Mouse (Mus musculus) activated CD4-positive, CD25-positive, alpha-beta regulatory T cell (primary cell): ENCODE results near the gene Cdr2l. TPM values are rescaled to one million over a fixed set of nuclear protein-coding genes. Genes with fewer than 3 reads are reported as not detected.

Source experiments
- polyA plus RNA-seq, 2 experiments: library from polyadenylated mRNA; unstranded; fragments of 100-300 nt; shearing (Covaris generic); gene quantifications; one replicate each; pipeline ENCODE4 v1.2.1; 2017

Gene Cdr2l
- polyA plus RNA-seq: under 1 TPM in 1 of 2 experiments, not detected in 1; 0.41 TPM

DNA sequence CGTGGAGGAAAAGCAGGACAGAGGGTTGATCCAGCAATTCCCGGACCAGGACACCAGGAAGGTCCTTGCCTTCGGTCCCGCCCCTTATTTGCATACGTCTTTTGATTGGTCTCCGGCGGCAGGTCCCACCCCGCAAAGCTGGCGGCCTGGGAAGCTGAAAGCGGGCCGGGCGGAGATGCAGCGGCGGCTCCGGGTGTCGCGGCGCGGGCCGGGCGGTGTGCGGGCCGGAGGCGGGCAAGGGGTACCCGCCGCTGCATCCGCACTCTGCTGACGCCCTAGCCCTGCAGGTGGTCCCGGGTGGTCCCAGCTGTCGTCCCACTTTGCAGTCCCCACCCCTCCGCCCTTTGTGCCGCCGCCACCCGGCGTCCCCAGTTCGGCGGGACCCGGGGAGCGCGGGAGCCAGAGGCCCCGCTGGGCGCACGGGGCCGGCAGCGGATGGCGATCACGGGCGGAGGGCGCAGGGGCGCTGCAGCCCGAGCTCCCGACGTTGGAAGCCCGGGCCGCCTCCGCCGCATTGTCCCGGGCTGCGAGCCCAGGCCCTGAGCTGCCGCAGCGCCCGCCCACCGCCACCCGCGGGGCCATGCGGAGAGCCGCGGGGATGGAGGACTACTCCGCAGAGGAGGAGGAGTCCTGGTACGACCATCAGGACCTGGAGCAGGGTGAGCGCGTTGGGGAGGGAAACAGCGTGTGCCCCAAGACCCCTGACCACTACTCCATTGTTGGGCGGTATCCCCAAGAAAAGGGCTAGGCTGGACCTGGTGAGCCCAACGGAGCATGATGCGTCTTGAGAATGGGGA, at the start of gene Cdr2l:
Gene Cdr2l (plus strand): TSS at position 174 of the 797 bp plus-strand sequence.

DNA sequence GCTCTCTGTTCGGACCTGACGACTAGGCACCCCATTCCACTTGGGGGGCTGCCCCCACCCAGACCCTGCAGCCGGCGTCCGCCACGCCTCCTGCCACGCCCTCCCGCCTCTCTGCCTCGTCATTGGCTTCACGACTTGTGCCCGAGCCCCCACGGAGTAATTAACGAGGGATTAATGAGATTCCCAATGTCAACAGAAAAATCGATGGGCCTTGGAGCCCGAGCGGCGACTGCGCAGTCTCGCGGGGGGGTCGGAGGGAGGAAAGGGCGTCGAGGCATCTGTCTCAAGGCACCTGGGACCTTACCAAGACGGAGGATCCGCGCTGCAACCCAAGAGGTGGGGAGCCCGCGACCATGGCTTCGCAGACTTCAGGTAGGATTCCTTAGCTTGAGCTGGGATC, 47.2 kb upstream of the Cdr2l start, which contains the start of gene Otop3:
Gene Otop3 (plus strand): TSS at position 201 of the 400 bp plus-strand sequence.

DNA sequence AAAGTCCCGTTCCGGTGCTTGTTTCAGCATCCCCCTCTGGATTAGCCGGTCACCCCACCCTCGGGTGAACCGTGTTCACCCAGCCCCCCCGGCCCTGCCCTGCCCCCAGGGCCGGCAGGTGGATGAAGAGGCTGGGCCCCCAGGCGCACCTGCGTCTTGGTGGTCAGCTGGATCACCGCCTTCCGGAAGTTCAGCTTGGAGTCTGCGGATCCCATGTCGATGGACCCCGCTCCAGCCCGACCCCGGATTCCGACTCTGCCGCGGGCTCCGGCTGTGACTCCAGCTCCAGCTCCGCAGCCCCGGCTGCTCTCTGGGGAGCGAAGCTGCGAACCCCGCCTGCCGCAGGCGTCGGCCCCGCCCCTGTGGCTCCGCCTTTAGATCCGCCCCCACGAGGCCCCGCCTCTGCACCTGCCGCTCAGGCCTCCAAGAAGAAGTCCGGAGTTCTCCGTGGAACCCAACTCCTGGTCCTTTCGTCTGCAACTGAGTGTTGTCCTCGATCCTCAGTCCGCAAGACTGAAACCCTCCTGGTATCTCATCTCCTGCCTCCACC, 14.2 kb upstream of the Cdr2l start, which contains the start of gene Hid1:
Gene Hid1 (minus strand): TSS at position 362 of the 550 bp plus-strand sequence.

DNA sequence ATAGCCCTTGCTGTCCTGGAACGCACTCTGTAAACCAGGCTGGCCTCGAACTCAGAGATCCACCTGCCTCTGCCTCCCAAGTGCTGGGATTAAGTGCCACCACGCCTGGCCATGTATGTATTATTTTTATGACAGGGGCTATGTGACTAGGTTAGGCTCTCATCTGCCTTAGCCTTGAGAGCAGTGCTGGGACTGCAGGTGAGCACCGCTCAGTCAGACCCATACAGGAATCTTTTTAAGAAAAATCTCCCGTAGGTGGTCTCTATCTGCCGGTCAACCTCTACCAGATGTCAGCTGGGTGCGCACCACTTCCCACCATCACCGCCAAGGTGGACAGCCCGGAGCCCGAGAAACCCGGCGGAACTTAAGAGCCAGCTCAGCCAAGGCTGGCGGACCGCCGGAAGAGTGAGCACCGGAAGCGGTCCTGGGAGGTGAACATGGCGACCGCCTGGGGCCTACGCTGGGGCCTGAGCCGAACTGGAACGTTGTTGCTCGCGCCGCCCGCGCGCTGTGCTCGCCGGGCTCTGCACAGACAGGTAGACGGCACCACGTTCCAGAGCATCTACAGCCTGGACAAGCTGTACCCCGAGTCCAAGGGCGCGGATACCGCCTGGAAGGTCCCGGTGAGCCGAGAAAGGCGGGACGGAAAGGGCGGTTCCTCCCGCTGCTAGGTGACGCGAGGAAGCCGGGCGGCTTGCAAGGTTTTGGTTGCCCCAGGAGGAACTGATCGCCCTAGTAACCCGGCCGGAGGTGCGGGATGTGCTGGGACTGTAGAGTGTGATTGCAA, 21.8 kb downstream of the Cdr2l start, which contains the start of gene Mrpl58:
Gene Mrpl58 (plus strand): TSS at position 415 of the 787 bp plus-strand sequence.

DNA sequence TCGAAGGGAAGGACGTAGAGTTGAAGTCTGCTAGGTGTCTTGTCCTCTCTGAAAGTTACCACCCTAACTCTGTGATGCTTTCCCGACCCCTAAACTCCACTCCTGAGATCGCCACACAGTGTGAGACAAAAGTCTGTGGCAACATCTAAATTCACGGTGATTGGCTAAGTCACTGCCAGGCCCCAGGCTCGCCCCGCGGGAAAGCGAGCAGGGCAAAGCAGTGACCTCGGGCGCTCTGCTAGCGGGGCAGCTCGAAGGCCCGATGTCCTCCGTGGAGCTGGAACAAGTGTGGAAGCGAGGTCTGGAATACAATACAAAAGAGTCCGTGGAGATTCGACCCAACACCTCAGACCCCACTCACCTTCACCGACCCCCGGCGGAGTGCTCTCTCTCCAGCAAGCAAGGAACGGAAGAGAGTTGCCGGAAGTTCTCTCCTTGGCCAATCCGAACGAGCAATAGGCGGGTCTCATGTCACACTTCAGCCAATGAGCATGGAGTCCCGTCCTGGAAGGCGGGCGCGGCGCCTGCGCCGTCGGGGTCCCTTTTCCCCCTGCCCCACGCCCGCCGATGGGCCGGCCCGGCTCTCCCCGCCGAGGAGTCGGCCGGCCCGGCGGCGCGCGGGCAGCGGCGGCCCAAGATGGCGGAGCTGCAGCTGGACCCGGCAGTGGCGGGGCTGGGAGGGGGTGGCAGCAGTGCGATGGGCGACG, 38.0 kb downstream of the Cdr2l start, which contains the start of the genes Atp5h and Kctd2:
Gene Atp5h (minus strand): TSS at position 432 of the 707 bp plus-strand sequence.
Gene Kctd2 (plus strand): TSS at position 598 of the 707 bp plus-strand sequence.

DNA sequence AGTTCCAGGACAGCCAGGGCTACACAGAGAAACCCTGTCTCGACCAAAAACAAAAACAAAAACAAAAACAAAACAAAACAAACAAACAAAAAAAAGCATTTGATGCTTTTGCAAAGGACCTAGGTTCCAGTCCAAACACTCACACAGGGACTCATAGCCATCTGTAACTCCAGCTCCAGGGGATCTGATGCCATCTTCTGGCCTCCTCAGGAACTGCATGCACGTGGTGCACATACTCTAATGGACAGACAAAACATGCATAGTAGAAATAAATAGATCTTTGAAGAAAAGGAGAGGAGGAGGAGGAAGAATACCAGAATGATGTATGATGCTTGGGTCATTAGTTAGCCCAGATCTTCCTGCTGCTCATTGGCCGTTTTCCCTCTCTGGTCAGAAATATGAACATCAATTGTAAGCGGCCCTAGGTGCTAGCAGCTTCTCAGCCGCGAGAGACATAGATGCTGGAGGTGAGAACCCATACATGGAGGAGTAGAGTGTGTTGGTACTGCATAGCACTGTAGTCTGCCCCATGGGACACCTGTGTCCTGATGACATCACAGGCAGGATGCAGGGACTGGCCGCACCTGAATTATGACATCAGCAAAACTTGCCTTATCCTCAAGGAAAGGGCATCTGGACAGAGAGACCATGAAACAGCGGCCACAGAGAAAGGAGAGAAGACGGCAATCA, 58.3 kb downstream of the Cdr2l start, which contains the start of gene Trim80:
Gene Trim80 (plus strand): TSS at position 640 of the 690 bp plus-strand sequence.

Other genes with a start within 250 kb of the Cdr2l start
- gene Cd300lf, start 247.9 kb upstream of the Cdr2l start, polyA plus RNA-seq: 1 to 10 TPM in 1 of 2 experiments, under 1 TPM in 1; 0.60 to 4.1 TPM
- 100 to 1,000 TPM; 316 to 490 TPM for gene Slc9a3r1, start 218.6 kb upstream of the Cdr2l start, polyA plus RNA-seq
- gene Tmem104, start 194.4 kb upstream of the Cdr2l start, polyA plus RNA-seq: 10 to 100 TPM in 1 of 2 experiments, 1 to 10 TPM in 1; 9.5 to 14.9 TPM
- gene Nat9, start 194.1 kb upstream of the Cdr2l start, polyA plus RNA-seq: 10 to 100 TPM in 1 of 2 experiments, 1 to 10 TPM in 1; 7.7 to 13.8 TPM
- gene Grin2c, start 114.7 kb upstream of the Cdr2l start, polyA plus RNA-seq: under 1 TPM in 1 of 2 experiments, not detected in 1; 0.05 TPM
- 10 to 100 TPM; 26.7 to 35.3 TPM for gene Fdxr, start 104.9 kb upstream of the Cdr2l start, polyA plus RNA-seq
- 1 to 10 TPM in 1 of 2 experiments, under 1 TPM in 1; 0.57 to 1.1 TPM for gene Fads6, start 84.3 kb upstream of the Cdr2l start, polyA plus RNA-seq
- not detected for gene Otop2, start 74.8 kb upstream of the Cdr2l start, polyA plus RNA-seq
- gene Ush1g, start 59.9 kb upstream of the Cdr2l start, polyA plus RNA-seq: not detected
- gene Otop3, start 47.2 kb upstream of the Cdr2l start, polyA plus RNA-seq: under 1 TPM in 1 of 2 experiments, not detected in 1; 0.16 TPM
- 1 to 10 TPM; 2.2 to 9.0 TPM for gene Hid1, start 14.2 kb upstream of the Cdr2l start, polyA plus RNA-seq
- 100 to 1,000 TPM; 139 to 191 TPM for gene Mrpl58, start 21.8 kb downstream of the Cdr2l start, polyA plus RNA-seq
- 100 to 1,000 TPM; 717 to 796 TPM for gene Atp5h, start 38.0 kb downstream of the Cdr2l start, polyA plus RNA-seq
- 10 to 100 TPM; 47.7 to 82.2 TPM for gene Kctd2, start 38.2 kb downstream of the Cdr2l start, polyA plus RNA-seq
- under 1 TPM in 1 of 2 experiments, not detected in 1; 0.23 TPM for gene Trim80, start 58.6 kb downstream of the Cdr2l start, polyA plus RNA-seq
- 10 to 100 TPM in 1 of 2 experiments, 1 to 10 TPM in 1; 2.6 to 13.6 TPM for gene Slc16a5, start 80.6 kb downstream of the Cdr2l start, polyA plus RNA-seq
- 10 to 100 TPM; 69.6 to 70.1 TPM for gene Armc7, start 93.8 kb downstream of the Cdr2l start, polyA plus RNA-seq
- gene Nt5c, start 109.9 kb downstream of the Cdr2l start, polyA plus RNA-seq: 100 to 1,000 TPM; 336 to 352 TPM
- 100 to 1,000 TPM; 509 to 536 TPM for gene Jpt1, start 132.5 kb downstream of the Cdr2l start, polyA plus RNA-seq
- gene Sumo2, start 154.4 kb downstream of the Cdr2l start, polyA plus RNA-seq: 100 to 1,000 TPM; 793 to 799 TPM
- 10 to 100 TPM; 61.1 to 71.0 TPM for gene Nup85, start 182.5 kb downstream of the Cdr2l start, polyA plus RNA-seq
- 10 to 100 TPM; 51.8 to 66.7 TPM for gene Mrps7, start 222.0 kb downstream of the Cdr2l start, polyA plus RNA-seq
- 10 to 100 TPM; 29.5 to 34.3 TPM for gene Gga3, start 222.1 kb downstream of the Cdr2l start, polyA plus RNA-seq
- 100 to 1,000 TPM; 167 to 308 TPM for gene Mif4gd, start 231.1 kb downstream of the Cdr2l start, polyA plus RNA-seq
- gene Slc25a19, start 246.4 kb downstream of the Cdr2l start, polyA plus RNA-seq: 100 to 1,000 TPM in 1 of 2 experiments, 10 to 100 TPM in 1; 58.7 to 111 TPM